Mouse (Mus musculus) colon, adult 2 months (tissue): Measurements from ENCODE around the gene Rnf146. TPM values are rescaled to one million over a fixed set of nuclear protein-coding genes. Genes with fewer than 3 reads are reported as not detected.

Experiments used
- polyA plus RNA-seq: library from polyadenylated mRNA; depleted of rRNA; stranded (reverse); fragments of >200 nt; gene quantifications from 2 replicates; pipeline ENCODE4 v1.2.3, GENCODE M21; 2012; rRNA removed

Rnf146 gene
- 8.5 and 12.5 TPM in 2 replicates for polyA plus RNA-seq

GRCm38 (mm10) chr10:29362197-29362900, at the start of gene Rnf146:
TSS of gene Rnf146 (minus strand) at chr10:29362442.

DNA sequence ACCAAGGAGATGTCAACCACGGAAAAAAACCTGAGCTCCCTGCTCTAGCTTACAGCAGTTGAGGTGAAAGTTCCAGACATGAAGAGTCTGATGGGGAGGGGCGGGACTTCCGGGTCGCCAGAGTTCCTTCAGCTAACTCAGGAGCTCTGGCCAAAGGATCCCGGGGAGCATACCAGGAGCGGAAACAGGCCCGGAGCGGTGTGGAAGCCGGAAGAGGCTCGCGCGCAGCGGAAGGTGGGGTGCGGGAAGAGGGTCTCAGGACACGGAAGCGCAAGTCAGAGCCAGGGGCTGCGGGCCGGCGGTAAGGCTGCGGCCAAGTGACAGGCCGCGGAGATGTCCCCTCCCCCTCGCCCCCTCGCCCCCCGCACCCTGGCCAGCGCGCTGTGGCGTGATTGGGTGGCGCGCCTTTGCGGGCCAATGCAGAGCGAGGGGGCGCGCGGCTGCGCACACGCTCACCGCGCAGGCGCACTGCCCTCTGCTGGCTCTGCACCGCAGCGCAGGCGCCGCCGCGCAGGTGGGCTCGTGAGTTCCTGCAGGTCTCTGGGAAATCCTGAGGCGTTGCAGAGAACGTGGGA, 49.1 kb downstream of the Rnf146 start, which contains the start of gene Echdc1:
Gene Echdc1, plus strand, starts transcription at position 103 of the 575 bp plus-strand sequence.

Other genes with a start within 250 kb of the Rnf146 start
- gene Soga3, start 218.6 kb downstream of the Rnf146 start, polyA plus RNA-seq: 0.73 and 0.78 TPM in 2 replicates
- gene Gm49353, start 163.5 kb downstream of the Rnf146 start, polyA plus RNA-seq: not detected in 2 replicates
- gene 9330159F19Rik, start 150.8 kb downstream of the Rnf146 start, polyA plus RNA-seq: 0.07 and 0.17 TPM in 2 replicates
- 1.4 and 1.6 TPM in 2 replicates for gene Echdc1, start 49.3 kb downstream of the Rnf146 start, polyA plus RNA-seq
- gene Rspo3, start 173.4 kb upstream of the Rnf146 start, polyA plus RNA-seq: 2.0 and 2.3 TPM in 2 replicates